Mouse (Mus musculus) stomach, postnatal 0 days (tissue): Measurements from ENCODE around the gene Cdcp1. TPM values are rescaled to one million over a fixed set of nuclear protein-coding genes. Genes with fewer than 3 reads are reported as not detected.
A peak's percentile ranks its signal among the peaks of the same experiment; 100 is the strongest.

ENCODE experiments used
- ATAC-seq: fragments of 200-750 bp; cut with Nextera tagmentation; 2 replicates; pipeline ENCODE4 v1.8.0; 2017; ENCODE audit not compliant: low FRiP score, low TSS enrichment
- DNase-seq: peaks from one replicate; pipeline ENCODE4 v3.0.0-alpha.2; 2016; ENCODE audit warnings: low spot score
- H3K27ac ChIP-seq: fragments of 300-500 bp; sonication (generic); replicated peaks from 2 replicates; pipeline ENCODE4 v1.5.1; 2014; ENCODE audit warnings: mild to moderate bottlenecking, control low read depth
- H3K27me3 ChIP-seq: fragments of 300-500 bp; sonication (generic); 2 replicates; pipeline ENCODE4 v1.6.1; 2014; ENCODE audit warnings: low read length; ENCODE audit not compliant: control insufficient read depth, insufficient read depth
- H3K36me3 ChIP-seq: fragments of 300-500 bp; sonication (generic); 2 replicates; pipeline ENCODE4 v1.6.1; 2014; ENCODE audit warnings: low read length, mixed read lengths; ENCODE audit not compliant: control insufficient read depth, insufficient read depth
- H3K4me1 ChIP-seq: fragments of 300-500 bp; sonication (generic); replicated peaks from 2 replicates; pipeline ENCODE4 v1.6.1; 2014; ENCODE audit warnings: antibody characterized with exemption; ENCODE audit not compliant: control insufficient read depth, insufficient read depth
- H3K4me2 ChIP-seq: fragments of 300-500 bp; sonication (generic); replicated peaks from 2 replicates; pipeline ENCODE4 v1.6.1; 2014; ENCODE audit warnings: low read depth, mild to moderate bottlenecking, control low read depth, moderate library complexity
- H3K4me3 ChIP-seq: fragments of 300-500 bp; sonication (generic); 2 replicates; pipeline ENCODE4 v1.5.1; 2014; ENCODE audit warnings: low read depth, low read length, control low read depth
- H3K9ac ChIP-seq: fragments of 300-500 bp; sonication (generic); 2 replicates; pipeline ENCODE4 v1.6.1; 2014; ENCODE audit warnings: mild to moderate bottlenecking, low read length, control low read depth, mixed read lengths
- H3K9me3 ChIP-seq: fragments of 300-500 bp; sonication (generic); 2 replicates; pipeline ENCODE4 v1.6.1; 2016; ENCODE audit warnings: low read length; ENCODE audit not compliant: control insufficient read depth
- CTCF ChIP-seq: IDR thresholded peaks from 2 replicates; pipeline ENCODE4 v1.5.1; 2016; ENCODE audit warnings: antibody characterized with exemption, low read depth, mild to moderate bottlenecking, moderate library complexity
- EP300 ChIP-seq: optimal IDR thresholded peaks from 2 replicates; pipeline ENCODE3; 2016; ENCODE audit warnings: antibody characterized with exemption
- WGBS: fragments of 180-500 bp; shearing (Covaris S2); extraction: QIAGEN DNeasy Blood & Tissue Kit; methylation state at CpG from one replicate; pipeline ENCODE4 v1.1.7; 2014; 5-methylcytosine and 5-hydroxymethylcytosine counted together
- polyA plus RNA-seq: library from polyadenylated mRNA; unstranded; fragments of >200 nt; fragmentation: Nextera tagmentation; extraction: Ambion mirVana; gene quantifications from 2 replicates; pipeline ENCODE4 v1.2.1, GENCODE M21; 2015

Gene Cdcp1
- polyA plus RNA-seq, 1 experiment from 2014 or later = 7.4 TPM

- Histone ChIP-seq H3K4me2 (no peak overlapping the region), H3K4me3 (no peak overlapping the region), H3K27ac (no peak overlapping the region), H3K9ac (no peak overlapping the region), H3K27me3 (no peaks in the 10 kb centered on the region), H3K4me1 (no peaks in the 10 kb centered on the region), H3K36me3 (no peaks in the 10 kb centered on the region), H3K9me3 (no peaks in the 10 kb centered on the region)
- DNase-seq = no peak
- ATAC-seq = no peak
- 87% methylated on average over 3 of the region's 3 CpGs for WGBS
- TF ChIP-seq EP300 (no peak), CTCF (no peak)
Measured at GRCm38 (mm10) chr9:123255736-123256135, 39.9 kb upstream of the Cdcp1 start.

DNA sequence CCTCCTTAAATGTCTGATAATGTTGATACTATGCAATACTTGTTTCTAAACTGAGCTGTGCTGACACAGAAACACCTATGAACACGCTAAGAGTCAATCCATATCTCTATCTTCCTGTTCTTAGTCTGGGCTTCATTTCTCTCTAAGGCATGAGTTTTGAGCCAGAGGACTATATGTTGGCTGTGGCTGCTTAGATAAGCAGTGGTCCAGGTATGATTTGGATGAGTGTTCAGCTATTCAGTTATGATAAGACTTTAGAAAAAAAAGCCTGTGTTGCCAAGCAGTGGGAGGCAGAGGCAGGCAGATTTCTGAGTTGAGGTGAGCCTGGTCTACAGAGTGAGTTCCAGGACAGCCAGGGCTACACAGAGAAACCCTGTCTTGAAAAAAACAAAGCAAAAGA, 32.2 kb upstream of the Cdcp1 start:
- Histone ChIP-seq H3K27ac (no peak overlapping the region), H3K27me3 (no peaks in the 10 kb centered on the region), H3K4me1 (no peaks in the 10 kb centered on the region), H3K9me3 (no peaks in the 10 kb centered on the region), H3K4me2 (no peak overlapping the region), H3K9ac (no peak overlapping the region), H3K4me3 (no peak overlapping the region), H3K36me3 (no peaks in the 10 kb centered on the region)
- DNase-seq = no peak
- WGBS = 56% methylated on average over 1 of the region's 1 CpGs
- no peak for ATAC-seq
- TF ChIP-seq EP300 (no peak), CTCF (no peak)

DNA sequence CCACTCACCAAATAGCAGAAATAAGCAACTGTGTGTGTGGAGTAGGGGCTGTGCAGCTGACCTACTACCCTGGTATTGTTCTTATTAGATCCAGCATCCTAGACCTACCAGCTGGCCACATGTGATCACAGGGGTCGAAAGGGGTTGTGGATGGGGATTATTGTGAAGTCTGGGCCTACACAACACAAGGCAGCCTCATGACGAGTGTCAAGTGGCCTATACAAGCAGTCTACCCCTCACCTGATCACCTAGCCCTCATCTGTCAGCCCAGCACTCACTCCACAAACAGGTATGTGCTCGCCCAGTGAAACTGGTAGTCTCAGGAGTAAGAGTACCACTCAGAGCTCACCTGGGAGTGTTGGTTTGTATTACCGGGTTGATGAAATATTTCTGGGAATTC, 29.3 kb upstream of the Cdcp1 start:
- no peak for ATAC-seq
- no peak overlapping the region for H3K4me3 ChIP-seq
- no peaks in the 10 kb centered on the region for H3K36me3 ChIP-seq
- no peak for DNase-seq
- H3K4me2 ChIP-seq = no peak overlapping the region
- H3K9me3 ChIP-seq = no peaks in the 10 kb centered on the region
- H3K4me1 ChIP-seq = no peaks in the 10 kb centered on the region
- H3K27me3 ChIP-seq = no peaks in the 10 kb centered on the region
- TF ChIP-seq CTCF (no peak), EP300 (no peak)
- no peak overlapping the region for H3K27ac ChIP-seq
- 83% methylated on average over 4 of the region's 4 CpGs for WGBS
- H3K9ac ChIP-seq = no peak overlapping the region

DNA sequence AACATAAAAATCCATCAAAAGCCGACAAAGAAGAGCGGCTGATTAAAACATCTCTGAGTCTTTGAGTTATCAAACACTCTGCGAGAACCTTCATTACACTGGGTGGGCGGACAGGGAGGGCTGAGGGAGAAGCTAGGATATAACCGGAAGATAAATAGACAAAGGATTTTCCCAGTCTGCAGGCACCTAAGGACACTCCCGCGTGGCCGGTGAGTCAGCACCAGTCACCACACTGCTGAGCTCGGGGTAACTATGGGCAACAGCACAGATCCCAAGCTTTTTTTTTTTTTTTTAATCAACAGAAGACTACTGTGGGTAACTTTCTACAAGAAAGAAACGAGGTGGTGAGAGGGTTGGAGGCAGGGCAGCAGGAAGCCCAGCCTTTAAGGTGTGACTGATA, 28.1 kb upstream of the Cdcp1 start:
- WGBS = 32% methylated on average over 10 of the region's 10 CpGs
- TF ChIP-seq CTCF (no peak), EP300 (no peak)
- Histone ChIP-seq H3K9me3 (no peaks in the 10 kb centered on the region), H3K36me3 (no peaks in the 10 kb centered on the region), H3K27ac (no peak overlapping the region), H3K9ac (no peak overlapping the region), H3K4me1 (no peaks in the 10 kb centered on the region), H3K4me3 (no peak overlapping the region), H3K4me2 (no peak overlapping the region), H3K27me3 (no peaks in the 10 kb centered on the region)
- ATAC-seq (peak; percentile 83), DNase-seq (peak; percentile 48)

- Histone ChIP-seq H3K4me3 (no peak overlapping the region), H3K4me1 (peaks cover 5% of the 10 kb centered on the region; the same call in 1 of the 2 replicates), H3K27me3 (no peaks in the 10 kb centered on the region), H3K9me3 (no peaks in the 10 kb centered on the region), H3K36me3 (no peaks in the 10 kb centered on the region), H3K27ac (no peak overlapping the region), H3K9ac (no peak overlapping the region), H3K4me2 (no peak overlapping the region)
- WGBS = 91% methylated on average over 5 of the region's 5 CpGs
- no peak for ATAC-seq
- DNase-seq = no peak
- no peak for TF ChIP-seq CTCF
Measured at GRCm38 (mm10) chr9:123241191-123241590, 25.4 kb upstream of the Cdcp1 start.

GRCm38 (mm10) chr9:123240751-123241150, 24.9 kb upstream of the Cdcp1 start:
- H3K9me3 ChIP-seq = no peaks in the 10 kb centered on the region
- H3K27me3 ChIP-seq = no peaks in the 10 kb centered on the region
- TF ChIP-seq EP300 (no peak), CTCF (no peak)
- H3K4me3 ChIP-seq = no peak overlapping the region
- H3K27ac ChIP-seq = no peak overlapping the region
- no peak overlapping the region for H3K4me2 ChIP-seq
- DNase-seq (no peak), ATAC-seq (no peak)
- no peaks in the 10 kb centered on the region for H3K36me3 ChIP-seq
- 91% methylated on average over 2 of the region's 2 CpGs for WGBS
- peaks cover 5% of the 10 kb centered on the region; the same call in 1 of the 2 replicates for H3K4me1 ChIP-seq
- H3K9ac ChIP-seq = no peak overlapping the region
